Mouse (Mus musculus): ENCODE measurements around the gene Lhx2.

DNA sequence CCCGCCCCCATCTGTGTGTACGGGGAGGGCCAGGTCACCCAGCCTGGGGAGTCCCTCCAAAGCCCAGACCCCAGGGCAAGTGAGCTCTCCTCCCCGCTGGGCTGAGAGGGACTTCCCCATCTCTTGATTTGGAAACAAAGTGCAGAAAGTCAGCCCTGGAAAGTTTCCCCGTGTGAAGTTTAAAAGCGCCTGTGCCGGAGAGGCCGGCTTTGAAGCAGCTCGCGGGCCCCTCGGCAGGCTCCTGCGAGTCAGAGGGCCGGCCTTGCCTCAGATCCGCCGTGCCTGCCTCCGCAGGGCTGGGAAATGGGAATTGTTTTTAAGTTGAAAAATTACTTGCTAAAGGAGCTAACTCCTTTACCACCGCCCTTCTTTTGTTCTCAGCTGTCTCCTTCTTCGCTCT lies 2.5 kb upstream of the Lhx2 start:
- TF ChIP-seq CTCF (IDR thresholded peaks at IDR 0.05; ENCODE audit: extremely low read depth, insufficient read depth, low read length) (no peak), POLR2A (IDR thresholded peaks at IDR 0.05; ENCODE audit: extremely low read depth, insufficient read depth, low read length) (no peak)
